Mouse (Mus musculus): ENCODE data around the gene Susd1. TPM values are rescaled to one million over a fixed set of nuclear protein-coding genes. Genes with fewer than 3 reads are reported as not detected.

Gene Susd1
- polyA plus RNA-seq, 1 experiment from 2014 or later: 9.9 TPM

- no peak overlapping the region for H3K4me3 ChIP-seq (ENCODE audit: low read depth, low read length)
- H3K36me3 ChIP-seq (ENCODE audit: control insufficient read depth, insufficient read depth, low read length): no peaks in the 10 kb centered on the region
- H3K4me1 ChIP-seq (ENCODE audit: control insufficient read depth, insufficient read depth, low read length): peaks cover 4% of the 10 kb centered on the region; the same call in 1 of the 2 replicates
- no peak overlapping the region for H3K4me2 ChIP-seq (replicated peaks; ENCODE audit: low read depth, low read length)
- no peaks in the 10 kb centered on the region for H3K9me3 ChIP-seq (ENCODE audit: control insufficient read depth, low read depth, low read length)
- H3K9ac ChIP-seq (replicated peaks; ENCODE audit: low read depth, low read length): no peak overlapping the region
- no peaks in the 10 kb centered on the region for H3K27me3 ChIP-seq (ENCODE audit: control insufficient read depth, insufficient read depth, low read length)
- no peak overlapping the region for H3K27ac ChIP-seq (ENCODE audit: low read length)
- WGBS: 87% methylated on average over 5 of the region's 5 CpGs
- ATAC-seq (ENCODE audit: insufficient number of reproducible peaks, insufficient read depth, low FRiP score, low read depth): no peak
Observed at GRCm38 (mm10) chr4:59324317-59324716, 114.1 kb downstream of the Susd1 start.

GRCm38 (mm10) chr4:59323231-59323651, 115.2 kb downstream of the Susd1 start:
- whole genome bisulfite sequencing: 31% methylated on average over 7 of the region's 7 CpGs
- ATAC-seq (ENCODE audit: insufficient number of reproducible peaks, insufficient read depth, low FRiP score, low read depth): no peak
- Histone ChIP-seq H3K4me1 (ENCODE audit: control insufficient read depth, insufficient read depth, low read length) (peaks cover 6% of the 10 kb centered on the region; the same call in 1 of the 2 replicates), H3K9me3 (ENCODE audit: control insufficient read depth, low read depth, low read length) (no peaks in the 10 kb centered on the region), H3K4me3 (ENCODE audit: low read depth, low read length) (no peak overlapping the region), H3K27ac (ENCODE audit: low read length) (no peak overlapping the region; the same call in 1 of the 2 replicates), H3K36me3 (ENCODE audit: control insufficient read depth, insufficient read depth, low read length) (no peaks in the 10 kb centered on the region), H3K4me2 (replicated peaks; ENCODE audit: low read depth, low read length) (no peak overlapping the region), H3K27me3 (ENCODE audit: control insufficient read depth, insufficient read depth, low read length) (no peaks in the 10 kb centered on the region), H3K9ac (replicated peaks; ENCODE audit: low read depth, low read length) (no peak overlapping the region)

GRCm38 (mm10) chr4:59322733-59323132, 115.7 kb downstream of the Susd1 start:
- ATAC-seq (ENCODE audit: insufficient number of reproducible peaks, insufficient read depth, low FRiP score, low read depth): no peak
- Histone ChIP-seq H3K9ac (replicated peaks; ENCODE audit: low read depth, low read length) (no peak overlapping the region), H3K4me1 (ENCODE audit: control insufficient read depth, insufficient read depth, low read length) (peaks cover 6% of the 10 kb centered on the region; the same call in 1 of the 2 replicates), H3K4me2 (replicated peaks; ENCODE audit: low read depth, low read length) (no peak overlapping the region), H3K4me3 (ENCODE audit: low read depth, low read length) (no peak overlapping the region), H3K27me3 (ENCODE audit: control insufficient read depth, insufficient read depth, low read length) (no peaks in the 10 kb centered on the region), H3K9me3 (ENCODE audit: control insufficient read depth, low read depth, low read length) (no peaks in the 10 kb centered on the region), H3K36me3 (ENCODE audit: control insufficient read depth, insufficient read depth, low read length) (no peaks in the 10 kb centered on the region), H3K27ac (ENCODE audit: low read length) (no peak overlapping the region; the same call in 1 of the 2 replicates)
- WGBS: 81% methylated on average over 3 of the region's 3 CpGs

- H3K27ac ChIP-seq (ENCODE audit: low read length): no peak overlapping the region
- H3K4me3 ChIP-seq (ENCODE audit: low read depth, low read length): no peak overlapping the region
- no peak overlapping the region for H3K4me2 ChIP-seq (replicated peaks; ENCODE audit: low read depth, low read length)
- no peaks in the 10 kb centered on the region for H3K9me3 ChIP-seq (ENCODE audit: control insufficient read depth, low read depth, low read length)
- no peaks in the 10 kb centered on the region for H3K27me3 ChIP-seq (ENCODE audit: control insufficient read depth, insufficient read depth, low read length)
- no peak for ATAC-seq (ENCODE audit: insufficient number of reproducible peaks, insufficient read depth, low FRiP score, low read depth)
- H3K36me3 ChIP-seq (ENCODE audit: control insufficient read depth, insufficient read depth, low read length): no peaks in the 10 kb centered on the region
- no peak overlapping the region for H3K9ac ChIP-seq (replicated peaks; ENCODE audit: low read depth, low read length)
- H3K4me1 ChIP-seq (ENCODE audit: control insufficient read depth, insufficient read depth, low read length): peaks cover 6% of the 10 kb centered on the region; the same call in 1 of the 2 replicates
- WGBS: 87% methylated on average over 6 of the region's 6 CpGs
Observed at GRCm38 (mm10) chr4:59322056-59322455, 116.4 kb downstream of the Susd1 start.

GRCm38 (mm10) chr4:59321181-59322008, 117.0 kb downstream of the Susd1 start:
- no peaks in the 10 kb centered on the region for H3K27me3 ChIP-seq (ENCODE audit: control insufficient read depth, insufficient read depth, low read length)
- H3K4me1 ChIP-seq (ENCODE audit: control insufficient read depth, insufficient read depth, low read length): peaks cover 6% of the 10 kb centered on the region; the same call in 1 of the 2 replicates
- no peak overlapping the region for H3K4me3 ChIP-seq (ENCODE audit: low read depth, low read length)
- no peak overlapping the region for H3K4me2 ChIP-seq (replicated peaks; ENCODE audit: low read depth, low read length)
- no peaks in the 10 kb centered on the region for H3K36me3 ChIP-seq (ENCODE audit: control insufficient read depth, insufficient read depth, low read length)
- 72% methylated on average over 12 of the region's 12 CpGs for WGBS
- no peak overlapping the region for H3K9ac ChIP-seq (replicated peaks; ENCODE audit: low read depth, low read length)
- H3K27ac ChIP-seq (ENCODE audit: low read length): no peak overlapping the region
- H3K9me3 ChIP-seq (ENCODE audit: control insufficient read depth, low read depth, low read length): no peaks in the 10 kb centered on the region
- ATAC-seq (ENCODE audit: insufficient number of reproducible peaks, insufficient read depth, low FRiP score, low read depth): no peak

GRCm38 (mm10) chr4:59319136-59319941, 119.1 kb downstream of the Susd1 start:
- WGBS: 61% methylated on average over 9 of the region's 9 CpGs
- H3K27ac ChIP-seq (ENCODE audit: low read length): 0 out of 2 replicates have a peak overlapping the region, but pooled peaks have one; percentile 12
- no peak overlapping the region for H3K9ac ChIP-seq (replicated peaks; ENCODE audit: low read depth, low read length)
- H3K27me3 ChIP-seq (ENCODE audit: control insufficient read depth, insufficient read depth, low read length): no peaks in the 10 kb centered on the region
- H3K4me2 ChIP-seq (replicated peaks; ENCODE audit: low read depth, low read length): no peak overlapping the region
- no peaks in the 10 kb centered on the region for H3K9me3 ChIP-seq (ENCODE audit: control insufficient read depth, low read depth, low read length)
- H3K4me1 ChIP-seq (ENCODE audit: control insufficient read depth, insufficient read depth, low read length): peaks cover 6% of the 10 kb centered on the region; the same call in 1 of the 2 replicates
- H3K4me3 ChIP-seq (ENCODE audit: low read depth, low read length): no peak overlapping the region
- peak; percentile 67; the same call in 1 of the 2 replicates for ATAC-seq (ENCODE audit: insufficient number of reproducible peaks, insufficient read depth, low FRiP score, low read depth)
- H3K36me3 ChIP-seq (ENCODE audit: control insufficient read depth, insufficient read depth, low read length): no peaks in the 10 kb centered on the region

GRCm38 (mm10) chr4:59318602-59319001, 119.8 kb downstream of the Susd1 start:
- no peak overlapping the region for H3K27ac ChIP-seq (ENCODE audit: low read length)
- no peak for ATAC-seq (ENCODE audit: insufficient number of reproducible peaks, insufficient read depth, low FRiP score, low read depth)
- no peaks in the 10 kb centered on the region for H3K9me3 ChIP-seq (ENCODE audit: control insufficient read depth, low read depth, low read length)
- WGBS: 70% methylated on average over 6 of the region's 6 CpGs
- H3K4me3 ChIP-seq (ENCODE audit: low read depth, low read length): no peak overlapping the region
- no peaks in the 10 kb centered on the region for H3K36me3 ChIP-seq (ENCODE audit: control insufficient read depth, insufficient read depth, low read length)
- H3K4me1 ChIP-seq (ENCODE audit: control insufficient read depth, insufficient read depth, low read length): peaks cover 6% of the 10 kb centered on the region; the same call in 1 of the 2 replicates
- H3K4me2 ChIP-seq (replicated peaks; ENCODE audit: low read depth, low read length): no peak overlapping the region
- H3K9ac ChIP-seq (replicated peaks; ENCODE audit: low read depth, low read length): no peak overlapping the region
- no peaks in the 10 kb centered on the region for H3K27me3 ChIP-seq (ENCODE audit: control insufficient read depth, insufficient read depth, low read length)

Data from stomach, embryonic 14.5 days (tissue).